Mouse (Mus musculus): Measurements from ENCODE around the gene Per2. TPM values are rescaled to one million over a fixed set of nuclear protein-coding genes. Genes with fewer than 3 reads are reported as not detected.

Per2 gene
- total and polyA plus RNA-seq, 3 experiments, result 5.3 to 17.5 (median 15.4) TPM

DNA sequence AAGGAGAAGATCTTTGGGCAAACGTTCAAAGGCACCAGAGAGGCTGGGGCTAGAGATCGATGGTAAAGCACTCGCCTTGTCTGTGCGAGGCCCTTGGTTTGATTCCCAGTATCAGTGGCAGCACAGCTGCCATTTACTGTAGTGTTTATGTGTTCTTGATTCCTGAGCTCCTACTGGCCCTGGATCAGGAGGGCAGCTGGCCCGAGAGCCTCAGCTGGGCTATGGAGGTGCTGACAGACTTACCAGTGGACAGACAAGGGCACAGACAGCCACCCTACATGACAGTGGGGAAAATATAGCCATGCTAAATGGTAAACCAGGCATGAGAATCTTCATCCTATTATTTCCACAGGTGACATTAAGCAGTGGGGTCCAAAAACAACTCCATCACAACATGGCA lies 8.3 kb downstream of the Per2 start:
- Histone ChIP-seq H3K27me3 (ENCODE audit: insufficient read depth, low read length) (no peaks in the 10 kb centered on the region), H3K4me3 (ENCODE audit: low read depth, low read length) (no peak overlapping the region), H3K4me1 (ENCODE audit: insufficient read depth, low read depth, low read length) (peaks cover 58% of the 10 kb centered on the region), H3K36me3 (replicated peaks) (peaks cover 77% of the 10 kb centered on the region), H3K9me3 (replicated peaks) (peaks cover 8% of the 10 kb centered on the region)
- no peak for ATAC-seq (ENCODE audit: extremely low read depth, insufficient number of reproducible peaks, low FRiP score, poor library complexity, severe bottlenecking)
- no peak for TF ChIP-seq GATA2 (IDR thresholded peaks at IDR 0.05; ENCODE audit: borderline replicate concordance, low read depth, low read length)
- TF ChIP-seq CTCF (IDR thresholded peaks at IDR 0.05; ENCODE audit: low read depth, low read length), result no peak
- TF ChIP-seq POLR2AphosphoS5 (IDR thresholded peaks at IDR 0.05; ENCODE audit: insufficient replicate concordance, low read depth, low read length), result no peak
- TF ChIP-seq TAL1 (conservative IDR thresholded peaks at IDR 0.05; ENCODE audit: low read depth, low read length), result no peak
- no peak for TF ChIP-seq GATA1 (IDR thresholded peaks at IDR 0.05; ENCODE audit: borderline replicate concordance, low read length)
- no peak for DNase-seq (ENCODE audit: low spot score)

GRCm38 (mm10) chr1:91448688-91449087 lies 10.4 kb downstream of the Per2 start:
- DNase-seq (ENCODE audit: low spot score), result no peak
- Histone ChIP-seq H3K4me1 (ENCODE audit: insufficient read depth, low read depth, low read length) (peaks cover 36% of the 10 kb centered on the region), H3K9me3 (replicated peaks) (peaks cover 8% of the 10 kb centered on the region), H3K36me3 (replicated peaks) (peaks cover 91% of the 10 kb centered on the region), H3K4me3 (ENCODE audit: low read depth, low read length) (no peak overlapping the region), H3K27me3 (ENCODE audit: insufficient read depth, low read length) (no peaks in the 10 kb centered on the region)
- TF ChIP-seq GATA1 (IDR thresholded peaks at IDR 0.05; ENCODE audit: borderline replicate concordance, low read length) (no peak), GATA2 (IDR thresholded peaks at IDR 0.05; ENCODE audit: borderline replicate concordance, low read depth, low read length) (no peak), CTCF (IDR thresholded peaks at IDR 0.05; ENCODE audit: low read depth, low read length) (no peak), TAL1 (conservative IDR thresholded peaks at IDR 0.05; ENCODE audit: low read depth, low read length) (no peak), POLR2AphosphoS5 (IDR thresholded peaks at IDR 0.05; ENCODE audit: insufficient replicate concordance, low read depth, low read length) (no peak)
- ATAC-seq (ENCODE audit: extremely low read depth, insufficient number of reproducible peaks, low FRiP score, poor library complexity, severe bottlenecking), result no peak

- H3K27me3 ChIP-seq (ENCODE audit: insufficient read depth, low read length), result no peaks in the 10 kb centered on the region
- peaks cover 8% of the 10 kb centered on the region for H3K9me3 ChIP-seq (replicated peaks)
- H3K36me3 ChIP-seq (replicated peaks), result peaks cover 99% of the 10 kb centered on the region
- no peak for DNase-seq (ENCODE audit: low spot score)
- peaks cover 22% of the 10 kb centered on the region for H3K4me1 ChIP-seq (ENCODE audit: insufficient read depth, low read depth, low read length)
- no peak for ATAC-seq (ENCODE audit: extremely low read depth, insufficient number of reproducible peaks, low FRiP score, poor library complexity, severe bottlenecking)
- H3K4me3 ChIP-seq (ENCODE audit: low read depth, low read length), result no peak overlapping the region
- TF ChIP-seq TAL1 (conservative IDR thresholded peaks at IDR 0.05; ENCODE audit: low read depth, low read length) (no peak), CTCF (IDR thresholded peaks at IDR 0.05; ENCODE audit: low read depth, low read length) (no peak), GATA1 (IDR thresholded peaks at IDR 0.05; ENCODE audit: borderline replicate concordance, low read length) (no peak), POLR2AphosphoS5 (IDR thresholded peaks at IDR 0.05; ENCODE audit: insufficient replicate concordance, low read depth, low read length) (no peak), GATA2 (IDR thresholded peaks at IDR 0.05; ENCODE audit: borderline replicate concordance, low read depth, low read length) (no peak)
These were observed 12.6 kb downstream of the Per2 start for GRCm38 (mm10) chr1:91446511-91446910.

GRCm38 (mm10) chr1:91446060-91446459 lies 13.1 kb downstream of the Per2 start:
- Histone ChIP-seq H3K4me1 (ENCODE audit: insufficient read depth, low read depth, low read length) (peaks cover 20% of the 10 kb centered on the region), H3K36me3 (replicated peaks) (peaks cover 99% of the 10 kb centered on the region), H3K4me3 (ENCODE audit: low read depth, low read length) (no peak overlapping the region), H3K27me3 (ENCODE audit: insufficient read depth, low read length) (no peaks in the 10 kb centered on the region), H3K9me3 (replicated peaks) (peaks cover 8% of the 10 kb centered on the region)
- no peak for DNase-seq (ENCODE audit: low spot score)
- TF ChIP-seq POLR2AphosphoS5 (IDR thresholded peaks at IDR 0.05; ENCODE audit: insufficient replicate concordance, low read depth, low read length) (no peak), GATA1 (IDR thresholded peaks at IDR 0.05; ENCODE audit: borderline replicate concordance, low read length) (no peak), GATA2 (IDR thresholded peaks at IDR 0.05; ENCODE audit: borderline replicate concordance, low read depth, low read length) (no peak), CTCF (IDR thresholded peaks at IDR 0.05; ENCODE audit: low read depth, low read length) (no peak), TAL1 (conservative IDR thresholded peaks at IDR 0.05; ENCODE audit: low read depth, low read length) (no peak; the same call in 1 of the 2 replicates)
- ATAC-seq (ENCODE audit: extremely low read depth, insufficient number of reproducible peaks, low FRiP score, poor library complexity, severe bottlenecking), result no peak

DNA sequence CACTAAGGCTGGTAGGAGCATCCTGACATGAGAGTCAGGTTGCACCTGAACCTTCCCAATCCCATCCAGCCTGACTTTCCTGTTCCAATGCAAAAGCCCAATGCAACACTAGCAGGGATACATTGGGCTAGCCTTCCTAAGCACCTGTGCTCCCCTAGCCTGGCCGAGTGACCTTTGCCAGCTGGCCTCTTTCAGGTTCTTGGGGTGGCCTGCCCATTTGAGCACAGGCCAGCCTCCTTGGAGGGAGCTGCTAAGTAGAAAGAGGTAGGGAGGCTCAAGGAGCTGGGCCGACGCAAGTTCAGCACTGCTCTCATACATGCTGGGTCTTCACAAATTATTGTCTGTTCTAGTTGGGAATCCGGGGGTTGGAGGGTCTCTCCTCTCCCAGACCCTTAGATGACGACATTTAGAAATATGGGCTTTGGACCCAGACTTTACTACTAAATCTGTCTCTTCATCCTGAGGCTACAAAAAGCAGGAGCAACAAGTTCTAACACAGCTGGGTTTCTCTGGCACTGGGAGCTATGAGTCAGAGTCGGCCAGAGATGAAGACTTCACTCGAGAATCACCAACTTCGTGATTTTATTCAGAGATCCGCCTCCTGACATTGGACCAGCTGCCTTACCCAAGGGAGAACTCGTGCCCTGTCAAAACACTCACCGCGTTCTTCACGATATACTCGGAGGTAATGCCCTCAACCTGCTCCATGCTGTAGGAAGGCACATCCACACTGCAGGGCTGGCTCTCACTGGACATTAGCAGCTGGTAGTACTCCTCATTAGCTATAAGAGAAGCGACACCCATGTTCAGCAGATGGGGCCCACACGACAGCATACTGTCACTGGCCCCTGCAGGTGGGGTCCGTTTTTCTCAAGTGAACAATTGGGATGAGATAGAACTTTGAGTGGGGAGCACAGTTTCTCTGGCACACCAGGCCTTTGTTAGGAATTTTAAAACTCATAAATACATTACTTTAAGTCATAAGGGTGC lies 14.0 kb downstream of the Per2 start:
- peaks cover 99% of the 10 kb centered on the region for H3K36me3 ChIP-seq (replicated peaks)
- TF ChIP-seq GATA2 (IDR thresholded peaks at IDR 0.05; ENCODE audit: borderline replicate concordance, low read depth, low read length), result no peak
- no peak for TF ChIP-seq TAL1 (conservative IDR thresholded peaks at IDR 0.05; ENCODE audit: low read depth, low read length)
- no peak for TF ChIP-seq POLR2AphosphoS5 (IDR thresholded peaks at IDR 0.05; ENCODE audit: insufficient replicate concordance, low read depth, low read length)
- no peak for TF ChIP-seq GATA1 (IDR thresholded peaks at IDR 0.05; ENCODE audit: borderline replicate concordance, low read length)
- DNase-seq (ENCODE audit: low spot score) (no peak), ATAC-seq (ENCODE audit: extremely low read depth, insufficient number of reproducible peaks, low FRiP score, poor library complexity, severe bottlenecking) (no peak)
- H3K27me3 ChIP-seq (ENCODE audit: insufficient read depth, low read length), result no peaks in the 10 kb centered on the region
- peaks cover 15% of the 10 kb centered on the region for H3K4me1 ChIP-seq (ENCODE audit: insufficient read depth, low read depth, low read length)
- no peak overlapping the region for H3K4me3 ChIP-seq (ENCODE audit: low read depth, low read length)
- H3K9me3 ChIP-seq (replicated peaks), result peaks cover 8% of the 10 kb centered on the region

DNA sequence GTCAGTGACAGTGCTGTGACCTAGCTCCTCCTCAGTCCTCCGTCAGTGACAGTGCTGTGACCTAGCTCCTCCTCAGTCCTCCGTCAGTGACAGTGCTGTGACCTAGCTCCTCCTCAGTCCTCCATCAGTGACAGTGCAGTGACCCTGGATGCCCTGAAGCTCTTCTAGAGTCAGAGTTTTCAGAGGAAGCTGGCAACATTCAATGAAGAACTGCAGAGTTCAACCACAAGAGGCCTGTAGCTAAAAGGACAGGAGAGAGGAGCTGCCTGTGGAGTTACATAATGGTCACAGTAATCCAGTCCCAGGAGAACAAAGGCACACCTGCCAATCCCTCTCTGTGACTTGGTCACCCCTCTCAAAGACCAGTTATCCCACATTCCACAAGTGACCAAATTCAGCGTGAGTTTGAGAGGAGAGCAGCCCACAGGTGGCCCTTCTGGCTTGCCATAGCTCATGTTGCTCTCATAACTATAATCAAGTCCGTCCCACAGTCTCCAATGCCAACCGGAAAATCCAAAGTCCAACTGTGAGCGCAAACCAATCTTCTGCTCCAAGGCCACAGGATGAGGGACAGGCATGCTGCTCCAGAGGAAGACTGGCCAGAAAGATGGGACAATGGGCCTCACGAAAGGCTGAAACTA lies 16.7 kb downstream of the Per2 start:
- Histone ChIP-seq H3K27me3 (ENCODE audit: insufficient read depth, low read length) (no peaks in the 10 kb centered on the region), H3K9me3 (replicated peaks) (peaks cover 3% of the 10 kb centered on the region), H3K36me3 (replicated peaks) (peaks cover 96% of the 10 kb centered on the region), H3K4me3 (ENCODE audit: low read depth, low read length) (no peak overlapping the region), H3K4me1 (ENCODE audit: insufficient read depth, low read depth, low read length) (no peaks in the 10 kb centered on the region)
- no peak for DNase-seq (ENCODE audit: low spot score)
- no peak for TF ChIP-seq POLR2AphosphoS5 (IDR thresholded peaks at IDR 0.05; ENCODE audit: insufficient replicate concordance, low read depth, low read length)
- no peak for TF ChIP-seq GATA1 (IDR thresholded peaks at IDR 0.05; ENCODE audit: borderline replicate concordance, low read length)
- no peak for TF ChIP-seq GATA2 (IDR thresholded peaks at IDR 0.05; ENCODE audit: borderline replicate concordance, low read depth, low read length)
- TF ChIP-seq CTCF (IDR thresholded peaks at IDR 0.05; ENCODE audit: low read depth, low read length), result no peak
- no peak for ATAC-seq (ENCODE audit: extremely low read depth, insufficient number of reproducible peaks, low FRiP score, poor library complexity, severe bottlenecking)

All from G1E (cell line).